Mouse (Mus musculus): ENCODE measurements around the gene 9330182O14Rik. TPM values are rescaled to one million over a fixed set of nuclear protein-coding genes. Genes with fewer than 3 reads are reported as not detected.

The 9330182O14Rik gene
- polyA plus RNA-seq, 1 experiment from 2014 or later, result not detected

DNA sequence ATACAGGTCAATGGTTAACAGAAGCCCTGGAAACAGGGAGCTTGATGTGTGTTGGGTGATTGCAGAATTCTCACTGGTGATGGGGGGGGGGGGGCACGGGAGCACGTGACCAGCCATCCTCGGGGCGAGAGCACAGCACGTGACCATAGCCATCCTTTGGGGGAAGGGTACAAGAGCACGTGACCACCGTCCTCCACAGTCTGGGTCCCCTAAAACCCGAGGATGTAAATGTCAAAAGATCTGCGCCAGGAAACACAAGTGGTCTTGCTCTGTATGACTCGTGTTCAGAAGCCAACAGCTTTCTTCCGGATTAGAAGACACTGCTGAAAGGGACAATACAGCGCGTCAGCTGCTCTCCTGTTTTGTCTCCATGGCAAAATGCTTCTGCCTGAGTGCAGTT is 35.5 kb downstream of the 9330182O14Rik start:
- WGBS, result 20% methylated on average over 13 of the region's 13 CpGs
- Histone ChIP-seq H3K27me3 (ENCODE audit: control insufficient read depth, insufficient read depth, low read depth, low read length) (no peaks in the 10 kb centered on the region), H3K4me1 (ENCODE audit: control insufficient read depth, insufficient read depth, low read length) (peaks cover 12% of the 10 kb centered on the region), H3K9ac (ENCODE audit: low read depth, low read length) (no peak overlapping the region), H3K4me3 (ENCODE audit: low read depth, low read length) (peak overlapping the region; percentile 26), H3K27ac (ENCODE audit: low read length) (no peak overlapping the region), H3K36me3 (ENCODE audit: control insufficient read depth, insufficient read depth, low read length) (no peaks in the 10 kb centered on the region), H3K9me3 (replicated peaks; ENCODE audit: control insufficient read depth, low read length, poor library complexity, severe bottlenecking) (no peaks in the 10 kb centered on the region), H3K4me2 (ENCODE audit: low read length) (peak overlapping the region; percentile 37)
- peak; percentile 52; the same call in 1 of the 2 replicates for ATAC-seq

DNA sequence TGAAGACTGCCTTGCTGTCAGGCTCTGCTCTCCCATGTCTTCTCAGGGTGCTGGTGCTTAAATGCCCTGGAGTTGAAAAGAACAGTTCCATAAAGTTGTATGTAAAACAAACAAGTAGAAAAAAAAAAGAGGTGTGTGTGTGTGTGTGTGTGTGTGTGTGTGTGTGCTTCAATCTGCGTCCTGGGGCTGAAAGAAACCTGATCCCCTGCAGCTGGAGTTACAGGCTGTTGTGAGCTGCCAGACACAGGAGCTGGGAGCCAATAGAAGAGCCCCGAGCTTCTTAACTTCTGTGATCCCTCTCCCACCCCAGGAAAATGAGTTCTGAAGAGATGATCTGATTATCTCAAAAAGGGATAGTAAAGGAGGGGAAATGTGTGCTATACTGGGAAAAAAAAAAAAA is 45.3 kb downstream of the 9330182O14Rik start:
- Histone ChIP-seq H3K27me3 (ENCODE audit: control insufficient read depth, insufficient read depth, low read depth, low read length) (no peaks in the 10 kb centered on the region), H3K27ac (ENCODE audit: low read length) (no peak overlapping the region), H3K9me3 (replicated peaks; ENCODE audit: control insufficient read depth, low read length, poor library complexity, severe bottlenecking) (no peaks in the 10 kb centered on the region), H3K36me3 (ENCODE audit: control insufficient read depth, insufficient read depth, low read length) (no peaks in the 10 kb centered on the region), H3K4me2 (ENCODE audit: low read length) (no peak overlapping the region), H3K4me3 (ENCODE audit: low read depth, low read length) (no peak overlapping the region), H3K9ac (ENCODE audit: low read depth, low read length) (no peak overlapping the region), H3K4me1 (ENCODE audit: control insufficient read depth, insufficient read depth, low read length) (peaks cover 2% of the 10 kb centered on the region; the same call in 1 of the 2 replicates)
- WGBS, result 16% methylated on average over 2 of the region's 2 CpGs
- ATAC-seq, result no peak

DNA sequence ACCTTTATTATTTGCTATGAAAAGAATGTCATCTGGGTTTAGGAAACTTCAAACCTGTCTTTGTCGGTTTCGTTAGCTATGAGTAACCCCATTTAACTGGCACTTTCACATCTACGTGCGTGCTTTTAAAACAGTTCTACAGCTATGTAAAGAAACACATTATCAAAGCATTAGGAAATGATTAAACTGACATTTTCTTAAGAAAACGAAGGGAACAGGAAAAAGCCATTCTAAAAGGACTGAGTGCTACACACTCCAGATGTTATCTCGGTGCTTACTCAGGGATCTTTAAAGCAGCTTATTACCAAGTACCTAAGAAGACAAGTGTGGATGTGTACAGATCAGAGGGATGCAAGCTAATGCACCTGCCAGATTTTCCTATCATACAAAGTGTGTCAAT is 52.9 kb downstream of the 9330182O14Rik start:
- H3K36me3 ChIP-seq (ENCODE audit: control insufficient read depth, insufficient read depth, low read length), result no peaks in the 10 kb centered on the region
- H3K4me3 ChIP-seq (ENCODE audit: low read depth, low read length), result no peak overlapping the region
- no peaks in the 10 kb centered on the region for H3K9me3 ChIP-seq (replicated peaks; ENCODE audit: control insufficient read depth, low read length, poor library complexity, severe bottlenecking)
- no peaks in the 10 kb centered on the region for H3K27me3 ChIP-seq (ENCODE audit: control insufficient read depth, insufficient read depth, low read depth, low read length)
- no peak for ATAC-seq
- no peaks in the 10 kb centered on the region for H3K4me1 ChIP-seq (ENCODE audit: control insufficient read depth, insufficient read depth, low read length)
- H3K4me2 ChIP-seq (ENCODE audit: low read length), result no peak overlapping the region
- H3K27ac ChIP-seq (ENCODE audit: low read length), result no peak overlapping the region
- H3K9ac ChIP-seq (ENCODE audit: low read depth, low read length), result no peak overlapping the region
- WGBS, result 77% methylated on average over 6 of the region's 6 CpGs

Small RNA genes within 50 kb of the gene (microRNA-seq; reads per million reads assigned to microRNA genes)
- gene Gm25958, result not detected
